Mouse (Mus musculus) ovary, adult 18-20 months (tissue): ENCODE measurements around the gene Tchh.
"Not testable (repeated sequence)": the region's sequence is repeated elsewhere in the genome, so short reads cannot be mapped to it uniquely, and the experiment has no call there.

ENCODE experiments used
- DNase-seq: peaks from one replicate; pipeline ENCODE4 v3.0.0; 2022; ENCODE audit warnings: low spot score, mixed read lengths

Gene Tchh

GRCm38 (mm10) chr3:93442030-93442429 is at the start of gene Tchh:
TSS of gene Tchh (plus strand) at chr3:93442330.
- DNase-seq: no peak

GRCm38 (mm10) chr3:93393366-93393765 is 48.8 kb upstream of the Tchh start, which contains the start of gene Rptn:
TSS of gene Rptn (plus strand) at chr3:93393699.
- no peak for DNase-seq

- DNase-seq: no peak
Measured at GRCm38 (mm10) chr3:93403936-93404335, 38.2 kb upstream of the Tchh start.

GRCm38 (mm10) chr3:93406992-93407391 is 35.1 kb upstream of the Tchh start:
- DNase-seq: no peak

GRCm38 (mm10) chr3:93411905-93412304 is 30.2 kb upstream of the Tchh start:
- DNase-seq: no peak

GRCm38 (mm10) chr3:93431673-93432072 is 10.5 kb upstream of the Tchh start:
- no peak for DNase-seq

GRCm38 (mm10) chr3:93443501-93444101 is 1.5 kb downstream of the Tchh start:
- DNase-seq: peak; percentile 1

GRCm38 (mm10) chr3:93444343-93445164 is 2.4 kb downstream of the Tchh start:
- peak; percentile 60 for DNase-seq

GRCm38 (mm10) chr3:93445165-93445705 is 3.1 kb downstream of the Tchh start:
- DNase-seq: no peak

GRCm38 (mm10) chr3:93446128-93446755 is 4.1 kb downstream of the Tchh start:
- peak; percentile 2 for DNase-seq

GRCm38 (mm10) chr3:93446756-93447137 is 4.6 kb downstream of the Tchh start:
- DNase-seq: not testable (repeated sequence)

GRCm38 (mm10) chr3:93447138-93447841 is 5.2 kb downstream of the Tchh start:
- DNase-seq: peak; percentile 64

- no peak for DNase-seq
Measured at GRCm38 (mm10) chr3:93466556-93466955, 24.4 kb downstream of the Tchh start.

- no peak for DNase-seq
Measured at GRCm38 (mm10) chr3:93467130-93467529, 25.0 kb downstream of the Tchh start.

GRCm38 (mm10) chr3:93468561-93468960 is 26.4 kb downstream of the Tchh start, which contains the start of gene Tchhl1:
TSS of gene Tchhl1 (plus strand) at chr3:93468754.
- no peak for DNase-seq

- DNase-seq: no peak
Measured at GRCm38 (mm10) chr3:93469629-93470028, 27.5 kb downstream of the Tchh start.

GRCm38 (mm10) chr3:93480053-93480452 is 37.9 kb downstream of the Tchh start:
- DNase-seq: no peak

- no peak for DNase-seq
Measured at GRCm38 (mm10) chr3:93481982-93482616, 40.0 kb downstream of the Tchh start.

GRCm38 (mm10) chr3:93485611-93486010 is 43.5 kb downstream of the Tchh start:
- DNase-seq: no peak

GRCm38 (mm10) chr3:93488541-93488940 is 46.4 kb downstream of the Tchh start:
- DNase-seq: no peak

- DNase-seq: no peak
Measured at GRCm38 (mm10) chr3:93492176-93492575, 50.0 kb downstream of the Tchh start.
